Mouse (Mus musculus) liver, embryonic 14.5 days (tissue): Measurements from ENCODE around the gene Map2k5. TPM values are rescaled to one million over a fixed set of nuclear protein-coding genes. Genes with fewer than 3 reads are reported as not detected.

Experiments
- ATAC-seq: fragments of 200-750 bp; cut with Nextera tagmentation; 2 replicates; pipeline ENCODE4 v1.8.0; 2017; ENCODE audit warnings: moderate number of reproducible peaks, mild to moderate bottlenecking, moderate library complexity; ENCODE audit not compliant: insufficient read depth
- DNase-seq, 3 experiments: peaks; one replicate each; pipeline ENCODE4 v3.0.0-alpha.2; 2012 to 2013; ENCODE audit warnings: low read depth in 3 of 3, low spot score in 3 of 3
- H3K27ac ChIP-seq: fragments of 300-500 bp; sonication (generic); 2 replicates; pipeline ENCODE4 v1.5.1; 2014; ENCODE audit warnings: moderate library complexity, mild to moderate bottlenecking, control low read depth, inconsistent platforms
- H3K27me3 ChIP-seq: fragments of 300-500 bp; sonication (generic); 2 replicates; pipeline ENCODE4 v1.6.1; 2014; ENCODE audit warnings: mild to moderate bottlenecking, low read length, moderate library complexity; ENCODE audit not compliant: control insufficient read depth, insufficient read depth
- H3K36me3 ChIP-seq: fragments of 300-500 bp; sonication (generic); replicated peaks from 2 replicates; pipeline ENCODE4 v1.6.1; 2014; ENCODE audit warnings: low read depth; ENCODE audit not compliant: control insufficient read depth, insufficient read depth
- H3K4me1 ChIP-seq, 2 experiments: fragments of 200-500 bp in 1 of 2; fragments of 300-500 bp in 1 of 2; sonication (generic) in 1 of 2; replicated peaks; 2 replicates each; pipeline ENCODE4 v1.6.1; 2012 to 2014; ENCODE audit warnings: antibody characterized with exemption in 1 of 2, inconsistent platforms in 1 of 2, low read length in 1 of 2; ENCODE audit not compliant: control insufficient read depth in 2 of 2, insufficient read depth in 2 of 2
- H3K4me2 ChIP-seq: fragments of 300-500 bp; sonication (generic); 2 replicates; pipeline ENCODE4 v1.6.1; 2014; ENCODE audit warnings: low read depth, mild to moderate bottlenecking, control low read depth, moderate library complexity
- H3K4me3 ChIP-seq, 2 experiments: fragments of 200-500 bp in 1 of 2; fragments of 300-500 bp in 1 of 2; sonication (generic) in 1 of 2; 2 replicates each; pipeline ENCODE4 v1.5.1; 2012 to 2014; ENCODE audit warnings: low read depth in 2 of 2, low read length in 2 of 2, mild to moderate bottlenecking in 2 of 2, control low read depth in 1 of 2, inconsistent platforms in 1 of 2, moderate library complexity in 1 of 2; ENCODE audit not compliant: insufficient read depth in 1 of 2
- H3K9ac ChIP-seq: fragments of 300-500 bp; sonication (generic); replicated peaks from 2 replicates; pipeline ENCODE4 v1.6.1; 2014; ENCODE audit warnings: mild to moderate bottlenecking, control low read depth, moderate library complexity
- H3K9me3 ChIP-seq: fragments of 300-500 bp; sonication (generic); 2 replicates; pipeline ENCODE4 v1.6.1; 2016; ENCODE audit warnings: low read length, mixed read lengths; ENCODE audit not compliant: control insufficient read depth
- CTCF ChIP-seq: IDR thresholded peaks from 2 replicates; pipeline ENCODE4 v1.5.1; 2016; ENCODE audit warnings: antibody characterized with exemption, low read depth, control low read depth
- EP300 ChIP-seq: IDR thresholded peaks from 2 replicates; pipeline ENCODE4 v1.6.1; 2016; ENCODE audit warnings: antibody characterized with exemption, low read depth
- WGBS: fragments of 180-500 bp; shearing (Covaris S2); extraction: QIAGEN DNeasy Blood & Tissue Kit; methylation state at CpG from one replicate; pipeline ENCODE4 v1.1.7; 2014; ENCODE audit not compliant: insufficient replicate concordance; 5-methylcytosine and 5-hydroxymethylcytosine counted together
- polyA plus RNA-seq, 2 experiments: library from polyadenylated mRNA; depleted of rRNA in 1 of 2; stranded (reverse) in 1 of 2; unstranded in 1 of 2; fragments of >200 nt; fragmentation: Nextera tagmentation in 1 of 2; extraction: Ambion mirVana in 1 of 2; gene quantifications; 2 replicates each; pipeline versions ENCODE4 v1.2.1 to v1.2.3; 2012 to 2014

The Map2k5 gene
- polyA plus RNA-seq, 2 experiments, result 6.1 to 7.4 TPM

DNA sequence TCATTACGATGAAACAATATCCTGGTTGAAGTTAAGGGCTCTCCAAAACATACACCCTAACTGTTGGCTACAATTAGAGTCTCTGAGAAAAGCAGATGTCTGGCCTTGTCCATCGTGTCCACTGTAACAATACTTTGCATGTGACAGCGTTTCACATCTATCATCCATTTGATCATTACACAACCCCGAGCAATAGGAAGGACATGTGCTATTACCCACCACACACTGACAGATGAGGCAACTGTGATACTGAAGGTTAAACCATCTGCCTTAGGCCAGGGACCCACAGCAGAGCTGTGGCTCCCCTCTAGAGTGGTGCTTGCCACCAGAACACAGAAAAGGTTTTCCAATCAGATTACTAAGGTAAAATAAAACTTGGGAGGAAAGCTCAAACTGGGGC lies 21.0 kb downstream of the Map2k5 start:
- WGBS, result 80% methylated on average over 4 of the region's 4 CpGs
- Histone ChIP-seq H3K4me1 (no peaks in the 10 kb centered on the region), H3K4me2 (no peak overlapping the region), H3K4me3 (no peak overlapping the region), H3K9ac (no peak overlapping the region), H3K36me3 (no peaks in the 10 kb centered on the region), H3K9me3 (no peaks in the 10 kb centered on the region), H3K27ac (no peak overlapping the region), H3K27me3 (no peaks in the 10 kb centered on the region)
- ATAC-seq (no peak), DNase-seq (no peak)
- TF ChIP-seq CTCF, result no peak
- no peak for TF ChIP-seq EP300

DNA sequence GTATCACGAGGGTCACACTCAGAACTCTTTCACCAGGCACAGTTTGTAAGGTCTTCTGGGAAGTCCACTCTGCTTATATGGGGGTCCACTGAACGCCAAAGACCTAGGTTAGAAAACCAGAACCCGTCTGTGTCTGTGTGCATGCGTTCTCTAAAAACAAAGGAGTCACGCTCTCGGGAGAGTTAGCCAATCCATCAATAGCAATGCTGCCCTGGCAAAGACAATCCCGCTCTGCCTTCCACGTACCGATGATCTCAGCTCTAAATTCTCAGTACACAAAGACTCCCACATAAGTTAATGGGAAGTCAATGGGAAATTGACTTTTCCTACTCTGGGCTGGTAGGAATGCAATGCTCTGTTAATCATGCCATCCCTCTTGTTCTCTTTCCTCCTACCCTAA lies 21.4 kb downstream of the Map2k5 start:
- H3K4me1 ChIP-seq, result no peaks in the 10 kb centered on the region
- H3K9ac ChIP-seq, result no peak overlapping the region
- no peaks in the 10 kb centered on the region for H3K27me3 ChIP-seq
- no peaks in the 10 kb centered on the region for H3K36me3 ChIP-seq
- DNase-seq (no peak), ATAC-seq (no peak)
- WGBS, result 75% methylated on average over 9 of the region's 9 CpGs
- no peak overlapping the region for H3K4me2 ChIP-seq
- no peak overlapping the region for H3K4me3 ChIP-seq
- no peaks in the 10 kb centered on the region for H3K9me3 ChIP-seq
- H3K27ac ChIP-seq, result no peak overlapping the region
- TF ChIP-seq CTCF, result no peak
- TF ChIP-seq EP300, result no peak

DNA sequence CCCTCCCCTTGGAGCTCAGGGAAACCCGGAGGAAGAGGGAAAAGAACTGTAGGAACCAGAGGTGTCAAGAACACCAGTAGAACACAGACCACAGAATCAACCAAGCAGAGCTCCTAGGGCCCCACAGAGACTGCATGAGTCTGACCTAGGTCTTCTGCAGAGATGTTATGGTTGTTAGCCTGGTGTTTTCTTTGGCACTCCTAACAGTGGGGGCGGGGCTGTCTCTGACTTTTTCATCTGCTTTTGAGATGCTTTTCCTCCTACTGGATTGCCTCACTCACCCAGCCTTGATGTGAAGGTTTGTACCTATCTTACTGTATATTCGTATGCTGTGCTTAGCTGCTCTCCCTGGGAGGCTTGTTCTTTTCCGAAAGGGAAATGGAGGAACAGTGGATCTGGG lies 23.5 kb downstream of the Map2k5 start:
- TF ChIP-seq EP300, result no peak
- TF ChIP-seq CTCF, result no peak
- Histone ChIP-seq H3K9me3 (no peaks in the 10 kb centered on the region), H3K36me3 (no peaks in the 10 kb centered on the region), H3K27me3 (no peaks in the 10 kb centered on the region), H3K9ac (no peak overlapping the region), H3K27ac (no peak overlapping the region), H3K4me1 (0 out of 4 replicates have a peak, but pooled peaks cover 0 to 2% of the 10 kb centered on the region in 2 experiments), H3K4me2 (no peak overlapping the region), H3K4me3 (no peak overlapping the region)
- 82% methylated on average over 4 of the region's 4 CpGs for WGBS
- no peak for DNase-seq
- no peak for ATAC-seq

DNA sequence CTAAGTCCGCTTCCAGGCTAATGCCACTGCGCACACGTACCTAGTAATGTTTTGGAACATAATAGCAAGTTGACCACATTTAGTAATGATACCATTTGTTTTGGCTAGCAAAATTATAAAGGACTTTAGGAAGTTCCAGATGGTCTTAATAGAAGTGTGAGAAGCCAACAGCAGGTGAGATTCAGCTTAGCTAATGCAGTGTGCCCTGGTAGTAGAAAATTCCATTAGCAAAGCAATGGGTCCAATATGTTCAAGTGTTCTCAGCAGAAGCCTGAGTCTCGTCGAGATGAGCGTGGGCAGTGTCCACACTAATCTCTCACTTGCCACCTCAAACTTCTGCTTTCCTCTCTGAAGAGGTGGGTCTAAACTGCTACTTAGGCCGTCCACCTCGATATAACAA lies 27.7 kb downstream of the Map2k5 start:
- Histone ChIP-seq H3K27me3 (no peaks in the 10 kb centered on the region), H3K36me3 (no peaks in the 10 kb centered on the region), H3K4me3 (no peak overlapping the region), H3K4me1 (0 out of 4 replicates have a peak, but pooled peaks cover 0 to 2% of the 10 kb centered on the region in 2 experiments), H3K9me3 (no peaks in the 10 kb centered on the region), H3K4me2 (no peak overlapping the region), H3K9ac (no peak overlapping the region), H3K27ac (no peak overlapping the region)
- DNase-seq, result no peak
- no peak for TF ChIP-seq EP300
- TF ChIP-seq CTCF, result no peak
- ATAC-seq, result no peak
- 46% methylated on average over 8 of the region's 8 CpGs for WGBS

GRCm38 (mm10) chr9:63349241-63349640 lies 28.5 kb downstream of the Map2k5 start:
- no peak for ATAC-seq
- H3K9ac ChIP-seq, result no peak overlapping the region

GRCm38 (mm10) chr9:63348146-63348545 lies 29.6 kb downstream of the Map2k5 start:
- Histone ChIP-seq H3K4me1 (0 out of 4 replicates have a peak, but pooled peaks cover 0 to 2% of the 10 kb centered on the region in 2 experiments), H3K36me3 (no peaks in the 10 kb centered on the region), H3K27me3 (no peaks in the 10 kb centered on the region), H3K9me3 (no peaks in the 10 kb centered on the region), H3K27ac (no peak overlapping the region), H3K4me2 (no peak overlapping the region), H3K4me3 (no peak overlapping the region), H3K9ac (no peak overlapping the region)
- DNase-seq (no peak), ATAC-seq (no peak)
- TF ChIP-seq EP300 (no peak), CTCF (no peak)
- WGBS, result 54% methylated on average over 1 of the region's 1 CpGs

More at GRCm38 (mm10) chr9:63349241-63349640, 28.5 kb downstream of the Map2k5 start:
- H3K4me3 ChIP-seq, result no peak overlapping the region
- no peak for TF ChIP-seq EP300
- TF ChIP-seq CTCF, result no peak
- DNase-seq, result no peak
- no peaks in the 10 kb centered on the region for H3K27me3 ChIP-seq
- H3K27ac ChIP-seq, result no peak overlapping the region
- H3K36me3 ChIP-seq, result no peaks in the 10 kb centered on the region
- 0 out of 4 replicates have a peak, but pooled peaks cover 0 to 2% of the 10 kb centered on the region in 2 experiments for H3K4me1 ChIP-seq
- WGBS, result 79% methylated on average over 3 of the region's 3 CpGs
- no peaks in the 10 kb centered on the region for H3K9me3 ChIP-seq
- no peak overlapping the region for H3K4me2 ChIP-seq
